Mouse (Mus musculus): ENCODE results near the gene Aldh1a1. TPM values are rescaled to one million over a fixed set of nuclear protein-coding genes. Genes with fewer than 3 reads are reported as not detected.

Aldh1a1 gene
- polyA plus RNA-seq (2012; rRNA removed): 3.3 and 3.5 TPM in 2 replicates

DNA sequence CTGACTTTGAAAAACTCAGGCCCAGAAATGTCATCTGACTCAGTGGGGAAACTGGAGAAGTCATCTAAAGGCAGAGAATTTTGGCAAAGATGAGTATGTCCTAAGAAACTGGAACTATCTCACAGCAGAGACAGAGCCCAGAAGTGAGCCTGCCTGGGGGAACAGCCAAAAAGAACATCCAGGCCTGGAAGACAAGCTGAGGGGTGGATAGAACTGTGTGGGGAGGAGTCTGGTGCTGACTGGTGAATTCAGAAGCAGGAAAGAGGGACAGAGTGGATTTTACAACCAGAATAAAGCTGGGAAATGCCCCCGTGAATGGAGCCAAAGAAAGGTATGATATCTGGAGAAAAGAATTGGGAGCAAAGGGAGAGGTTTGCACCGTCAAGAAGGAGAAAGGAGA lies at the start of gene Aldh1a1:
Gene Aldh1a1, plus strand, starts transcription at position 225 of the 400 bp plus-strand sequence.

Other genes starting within 250 kb of the Aldh1a1 start
- 3.0 and 3.6 TPM in 2 replicates for gene Anxa1, start 101.8 kb upstream of the Aldh1a1 start, polyA plus RNA-seq (2012; rRNA removed)
- gene Aldh1a7, start 234.8 kb downstream of the Aldh1a1 start, polyA plus RNA-seq (2012; rRNA removed): 0.96 and 2.0 TPM in 2 replicates

Measured in central nervous system, embryonic 11.5 days (tissue).